Mouse (Mus musculus): ENCODE measurements around the gene Fbxo9.

DNA sequence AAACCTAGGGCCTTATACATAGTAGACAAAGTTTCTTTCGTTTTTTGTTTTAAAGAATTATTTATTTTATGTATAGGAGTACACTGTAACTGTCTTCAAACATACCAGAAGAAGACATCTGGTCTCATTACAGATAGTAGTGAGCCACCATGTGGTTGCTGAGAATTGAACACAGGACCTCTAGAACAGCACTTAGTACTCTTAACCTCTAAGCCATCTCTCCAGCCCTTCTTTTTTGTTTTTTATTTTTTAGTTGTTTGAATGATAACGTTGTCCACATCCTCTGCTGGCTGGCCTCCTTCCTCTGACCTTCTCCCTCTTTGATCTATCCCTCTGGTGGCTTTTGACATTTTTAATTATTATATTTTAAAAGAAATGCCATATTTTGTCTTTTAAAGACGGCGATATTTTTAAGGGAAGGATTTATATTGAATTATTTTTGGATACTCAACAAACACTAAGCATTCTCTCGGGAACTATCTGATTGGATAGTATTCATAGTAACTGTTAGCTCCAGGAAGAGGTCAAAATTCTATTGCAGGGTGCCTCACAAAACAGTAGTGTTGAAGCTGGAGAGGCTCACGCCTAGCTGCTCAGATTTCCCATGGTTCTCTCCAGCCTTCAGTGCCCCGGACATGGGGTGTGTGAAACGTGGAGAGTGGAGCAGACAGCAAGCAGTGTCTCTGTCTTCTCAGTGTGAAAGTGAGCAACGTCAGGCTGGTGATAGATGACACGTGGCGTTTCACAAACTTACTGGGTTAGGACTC is 45.5 kb upstream of the Fbxo9 start:
- no peak for TF ChIP-seq CTCF (IDR thresholded peaks at IDR 0.05; ENCODE audit: control insufficient read depth, insufficient read depth, insufficient replicate concordance, low read depth, low read length)
- no peak for TF ChIP-seq POLR2A (IDR thresholded peaks at IDR 0.05; ENCODE audit: control insufficient read depth, low read depth, low read length)

Measured in testis, adult 2 months (tissue).